Mouse (Mus musculus) E14TG2a.4 (cell line): Measurements from ENCODE around the gene Chrm5.

Source experiments
- H3K27me3 ChIP-seq: 2 replicates; pipeline ENCODE4 v1.6.1; 2014; ENCODE audit warnings: low read length, control low read depth; ENCODE audit not compliant: insufficient read depth
- H3K36me3 ChIP-seq: 2 replicates; pipeline ENCODE4 v1.6.1; 2014; ENCODE audit warnings: low read length, control low read depth; ENCODE audit not compliant: insufficient read depth
- H3K4me1 ChIP-seq: replicated peaks from 2 replicates; pipeline ENCODE4 v1.6.1; 2014; ENCODE audit warnings: low read depth, low read length, control low read depth
- H3K4me3 ChIP-seq: replicated peaks from 2 replicates; pipeline ENCODE4 v1.5.1; 2014; ENCODE audit warnings: mild to moderate bottlenecking, low read length
- H3K9me3 ChIP-seq: 2 replicates; pipeline ENCODE4 v1.6.1; 2014; ENCODE audit warnings: low read length, control low read depth
- CTCF ChIP-seq: conservative IDR thresholded peaks from 2 replicates; pipeline ENCODE4 v1.5.1; 2014; ENCODE audit warnings: low read length
- NANOG ChIP-seq: IDR thresholded peaks from 2 replicates; pipeline ENCODE4 v1.6.1; 2014; ENCODE audit warnings: borderline replicate concordance, low read length, mixed read lengths
- POU5F1 ChIP-seq: IDR thresholded peaks from 2 replicates; pipeline ENCODE4 v1.6.1; 2014; ENCODE audit warnings: low read length, borderline replicate concordance

Gene Chrm5

GRCm38 (mm10) chr2:112480669-112481068, at the start of gene Chrm5:
Gene Chrm5 (minus strand): TSS chr2:112480769.
- Histone ChIP-seq H3K4me3 (no peak within 1 kb of the TSS), H3K4me1 (peaks cover 7% of the 10 kb centered on the region), H3K36me3 (no peaks in the 10 kb centered on the region), H3K27me3 (no peaks in the 10 kb centered on the region), H3K9me3 (no peaks in the 10 kb centered on the region)
- TF ChIP-seq CTCF: no peak
- TF ChIP-seq POU5F1: no peak
- TF ChIP-seq NANOG: no peak

GRCm38 (mm10) chr2:112526933-112527332, 46.4 kb upstream of the Chrm5 start:
- Histone ChIP-seq H3K9me3 (peaks cover 5% of the 10 kb centered on the region; the same call in 1 of the 2 replicates), H3K4me1 (no peaks in the 10 kb centered on the region), H3K36me3 (no peaks in the 10 kb centered on the region), H3K27me3 (no peaks in the 10 kb centered on the region), H3K4me3 (no peak overlapping the region)
- TF ChIP-seq NANOG (no peak), CTCF (no peak), POU5F1 (no peak)

DNA sequence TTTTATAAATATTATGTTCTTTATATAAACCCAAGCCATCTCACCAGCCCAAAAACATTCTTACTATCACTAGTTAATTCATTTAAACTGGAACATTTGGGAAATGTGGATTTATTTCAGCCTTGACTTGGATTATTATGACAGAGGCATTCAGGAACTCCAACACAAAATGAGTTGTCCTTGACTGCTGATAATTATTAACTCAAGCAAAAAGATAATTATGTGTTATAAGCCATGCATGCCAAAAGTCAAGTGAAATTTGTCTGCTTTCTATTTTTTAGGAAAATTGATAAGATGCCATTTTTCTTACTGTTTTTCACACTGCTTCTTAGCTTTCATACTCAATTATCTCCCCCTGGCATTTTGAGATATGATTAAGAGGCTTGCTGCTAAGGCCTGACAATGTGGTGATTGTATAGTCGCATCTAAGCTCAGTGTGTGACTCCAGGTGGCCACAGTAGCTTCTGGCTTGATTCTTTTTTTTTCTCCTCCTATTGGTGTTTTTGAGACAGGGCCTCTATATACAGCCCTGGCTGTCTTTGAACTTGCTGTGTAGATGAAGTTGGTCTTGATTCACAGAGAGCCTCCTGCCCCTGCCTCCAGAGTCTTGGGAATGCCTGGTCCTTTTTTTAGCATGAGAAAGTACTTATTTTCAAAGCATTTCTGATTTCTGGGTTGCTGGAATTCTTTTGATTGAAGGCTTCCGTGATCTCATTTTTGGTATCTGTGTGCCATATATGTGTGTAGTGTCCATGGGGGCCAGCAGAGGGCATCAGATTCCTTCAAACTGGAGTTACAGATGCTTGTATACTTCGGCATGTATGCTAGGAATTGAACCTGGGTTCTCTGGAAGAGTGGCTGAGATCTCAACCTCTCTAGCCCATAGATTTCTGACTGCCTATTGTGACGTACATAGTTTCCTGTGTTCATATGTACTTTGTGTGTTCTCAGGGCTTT, 40.2 kb upstream of the Chrm5 start:
- TF ChIP-seq CTCF (peak; percentile 58), NANOG (no peak)
- H3K4me3 ChIP-seq: no peak overlapping the region
- no peaks in the 10 kb centered on the region for H3K4me1 ChIP-seq
- H3K9me3 ChIP-seq: no peaks in the 10 kb centered on the region
- no peaks in the 10 kb centered on the region for H3K27me3 ChIP-seq
- 0 out of 2 replicates have a peak, but pooled peaks cover 3% of the 10 kb centered on the region for H3K36me3 ChIP-seq

DNA sequence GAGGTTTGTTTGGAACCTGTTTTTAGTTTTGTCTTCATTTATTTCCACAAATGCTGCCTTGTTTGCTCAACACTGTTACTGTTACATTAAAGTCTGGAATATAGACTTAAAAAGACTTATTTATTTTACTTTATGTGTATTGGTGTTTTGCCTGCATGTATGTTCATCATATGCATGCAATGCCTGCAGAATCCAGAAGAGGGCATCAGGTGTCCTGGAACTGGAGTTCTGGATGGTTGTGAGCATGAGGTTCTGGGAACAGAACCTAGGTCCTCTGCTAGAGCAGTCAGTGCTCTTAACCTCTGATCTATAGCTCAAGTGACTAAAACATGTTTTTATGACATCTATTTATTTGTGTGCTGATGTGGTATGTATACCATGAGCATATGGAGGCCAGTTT, 38.0 kb upstream of the Chrm5 start:
- TF ChIP-seq POU5F1 (no peak), NANOG (no peak), CTCF (peak; percentile 61)
- H3K4me1 ChIP-seq: peaks cover 5% of the 10 kb centered on the region
- no peak overlapping the region for H3K4me3 ChIP-seq
- H3K9me3 ChIP-seq: no peaks in the 10 kb centered on the region
- H3K27me3 ChIP-seq: no peaks in the 10 kb centered on the region
- 0 out of 2 replicates have a peak, but pooled peaks cover 3% of the 10 kb centered on the region for H3K36me3 ChIP-seq

DNA sequence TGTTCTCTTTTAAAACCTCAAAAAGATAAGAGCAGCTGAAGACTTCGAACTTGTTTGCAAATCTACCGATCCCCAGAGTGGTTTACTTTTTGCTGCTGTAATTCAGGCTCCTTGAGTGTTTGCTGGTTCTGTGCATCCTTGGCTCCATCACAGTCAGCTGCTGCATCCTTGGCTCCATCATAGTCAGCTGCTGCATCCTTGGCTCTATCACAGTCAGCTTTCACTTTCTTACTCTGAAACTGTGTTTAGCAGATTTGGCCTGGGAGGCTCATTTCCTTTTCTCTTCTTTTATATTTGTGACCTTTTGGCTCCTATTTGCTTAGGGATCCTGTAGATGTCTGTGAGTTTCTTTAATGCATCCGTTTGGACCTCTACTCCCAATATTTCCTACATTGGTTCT, 36.6 kb upstream of the Chrm5 start:
- no peaks in the 10 kb centered on the region for H3K27me3 ChIP-seq
- 0 out of 2 replicates have a peak, but pooled peaks cover 3% of the 10 kb centered on the region for H3K36me3 ChIP-seq
- TF ChIP-seq POU5F1 (no peak), CTCF (no peak), NANOG (no peak)
- H3K4me3 ChIP-seq: no peak overlapping the region
- no peaks in the 10 kb centered on the region for H3K9me3 ChIP-seq
- peaks cover 5% of the 10 kb centered on the region for H3K4me1 ChIP-seq

- no peaks in the 10 kb centered on the region for H3K27me3 ChIP-seq
- no peaks in the 10 kb centered on the region for H3K9me3 ChIP-seq
- TF ChIP-seq CTCF: no peak
- TF ChIP-seq NANOG: no peak
- no peak for TF ChIP-seq POU5F1
- H3K36me3 ChIP-seq: 0 out of 2 replicates have a peak, but pooled peaks cover 3% of the 10 kb centered on the region
- H3K4me3 ChIP-seq: no peak overlapping the region
- peaks cover 5% of the 10 kb centered on the region for H3K4me1 ChIP-seq
Measured at GRCm38 (mm10) chr2:112516728-112517127, 36.2 kb upstream of the Chrm5 start.

- Histone ChIP-seq H3K4me3 (no peak overlapping the region), H3K4me1 (peaks cover 21% of the 10 kb centered on the region), H3K9me3 (no peaks in the 10 kb centered on the region), H3K36me3 (0 out of 2 replicates have a peak, but pooled peaks cover 3% of the 10 kb centered on the region), H3K27me3 (no peaks in the 10 kb centered on the region)
- TF ChIP-seq NANOG (no peak), POU5F1 (no peak), CTCF (peak; percentile 16; the same call in 1 of the 2 replicates)
Measured at GRCm38 (mm10) chr2:112513036-112513435, 32.5 kb upstream of the Chrm5 start.

DNA sequence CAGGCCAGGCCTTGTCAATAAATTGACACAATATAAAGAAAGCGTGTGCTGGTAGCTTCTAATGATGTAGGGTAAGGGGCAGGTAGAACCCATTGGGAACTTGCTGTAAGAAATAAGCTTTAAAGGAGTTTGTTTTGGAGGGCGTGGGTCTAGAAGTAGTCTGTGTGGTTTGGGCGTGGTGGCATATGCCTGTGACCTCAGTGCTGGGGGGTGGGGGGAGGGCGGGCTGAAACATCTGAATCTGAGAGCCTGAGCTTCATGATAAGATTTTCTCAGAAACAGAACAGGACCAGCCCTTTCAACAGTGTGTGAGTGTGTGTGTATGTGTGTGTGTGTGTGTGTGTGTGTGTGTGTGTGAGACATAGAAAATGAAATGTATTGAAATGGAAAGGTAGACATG, 29.6 kb upstream of the Chrm5 start:
- no peaks in the 10 kb centered on the region for H3K9me3 ChIP-seq
- peaks cover 23% of the 10 kb centered on the region for H3K4me1 ChIP-seq
- H3K4me3 ChIP-seq: no peak overlapping the region
- TF ChIP-seq POU5F1 (no peak), CTCF (no peak), NANOG (no peak)
- H3K36me3 ChIP-seq: no peaks in the 10 kb centered on the region
- no peaks in the 10 kb centered on the region for H3K27me3 ChIP-seq

GRCm38 (mm10) chr2:112507444-112507843, 26.9 kb upstream of the Chrm5 start:
- Histone ChIP-seq H3K4me3 (no peak overlapping the region), H3K4me1 (peaks cover 28% of the 10 kb centered on the region), H3K36me3 (no peaks in the 10 kb centered on the region), H3K9me3 (no peaks in the 10 kb centered on the region), H3K27me3 (no peaks in the 10 kb centered on the region)
- TF ChIP-seq NANOG (no peak), CTCF (no peak), POU5F1 (no peak)
